ENCODE assay signal across 12 mouse cellular contexts in the genomic region with DNA sequence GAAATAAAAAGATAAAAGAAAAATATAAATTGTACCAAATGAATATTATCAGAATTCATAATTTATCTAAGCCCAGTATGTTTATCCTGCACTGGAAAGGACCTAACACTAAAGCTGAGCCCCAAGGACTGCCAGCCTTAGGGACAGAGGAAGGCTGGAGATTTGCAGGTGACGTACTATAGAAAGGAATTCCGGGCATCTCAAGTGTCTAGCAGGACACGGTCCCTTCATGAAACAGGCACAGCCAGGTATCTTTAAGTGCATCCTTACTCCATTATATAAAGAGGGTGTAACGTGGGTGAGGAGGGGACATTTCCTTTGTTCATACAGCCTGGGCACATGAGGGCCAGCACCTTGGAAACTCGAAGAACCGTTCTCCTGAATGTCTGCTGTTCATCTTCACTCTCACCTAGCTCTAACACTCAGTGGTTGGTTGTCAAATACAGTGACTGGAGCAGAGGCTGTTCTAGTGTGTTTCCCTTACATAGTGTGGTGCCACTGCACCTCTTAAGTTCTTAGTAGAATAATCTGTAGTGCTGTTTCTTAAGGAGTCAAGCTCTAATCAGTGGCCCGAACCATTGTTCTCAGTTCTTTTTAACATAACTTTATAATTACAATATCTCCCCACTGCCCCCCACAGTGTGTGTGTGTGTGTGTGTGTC.
DNase-seq lines count a peak whose midpoint lies in the region; ATAC-seq lines count a peak whose summit lies in the region.
"Had no signal": no experiment of that assay in that cellular context is flagged by ENCODE, and none has a peak within 500 bp of the region (broad histone marks: within the 10 kb centered on the region; RNA-seq: fewer than 3 reads in every experiment).

No protein-coding gene starts in this region.

- no peak overlapping the region for H3K4me3 ChIP-seq in heart, embryonic 16.5 days (ENCODE audit: low read length)
- H3K4me3 ChIP-seq in embryonic facial prominence, embryonic 11.5 days (ENCODE audit: low read depth, low read length): no peak overlapping the region
- H3K4me3 ChIP-seq in hindbrain, embryonic 16.5 days (ENCODE audit: low read length): no peak overlapping the region
- H3K4me3 ChIP-seq in kidney, embryonic 16.5 days (ENCODE audit: low read length): no peak overlapping the region
- H3K4me3 ChIP-seq: layer of hippocampus, adult 2 months had no signal

- ATAC-seq in heart, embryonic 16.5 days (replicated peaks; ENCODE audit: extremely low read depth, insufficient read depth, low FRiP score): peak; percentile 79
- ATAC-seq in embryonic facial prominence, embryonic 11.5 days (replicated peaks; ENCODE audit: insufficient number of reproducible peaks, low FRiP score, low TSS enrichment, low read depth): 0 out of 2 replicates have a peak, but pooled peaks have one; percentile 67
- peak; percentile 66 for ATAC-seq in hindbrain, embryonic 16.5 days
- no peak for ATAC-seq in kidney, embryonic 16.5 days (ENCODE audit: low FRiP score, low TSS enrichment)
- ATAC-seq: liver, postnatal 0 days had no signal

- no peaks in the 10 kb centered on the region for H3K36me3 ChIP-seq in heart, embryonic 16.5 days (ENCODE audit: control insufficient read depth, insufficient read depth)
- H3K36me3 ChIP-seq in embryonic facial prominence, embryonic 11.5 days (replicated peaks; ENCODE audit: control insufficient read depth, insufficient read depth, low read depth, low read length): no peaks in the 10 kb centered on the region
- H3K36me3 ChIP-seq in hindbrain, embryonic 16.5 days (ENCODE audit: control insufficient read depth, insufficient read depth, low read length): no peaks in the 10 kb centered on the region
- H3K36me3 ChIP-seq in kidney, embryonic 16.5 days (ENCODE audit: insufficient read depth, low read length): no peaks in the 10 kb centered on the region

- DNase-seq in heart, postnatal 25 days (ENCODE audit: low spot score): no peak
- DNase-seq in embryonic facial prominence, embryonic 11.5 days (ENCODE audit: low spot score): no peak
- peak; percentile 13 for DNase-seq in mesoderm, embryonic 11.5 days (ENCODE audit: low read depth, low spot score)
- DNase-seq in thymus, postnatal 14 days: no peak
- DNase-seq: cerebellum, adult 2 months; gastrocnemius, postnatal 10 days; kidney, adult 11 months; liver, postnatal 0 days had no signal

- WGBS in heart, embryonic 16.5 days: 25% methylated on average over 7 of the region's 7 CpGs
- 78% methylated on average over 7 of the region's 7 CpGs for WGBS in embryonic facial prominence, embryonic 11.5 days
- WGBS in hindbrain, embryonic 16.5 days: 77% methylated on average over 7 of the region's 7 CpGs
- WGBS in kidney, embryonic 16.5 days: 78% methylated on average over 7 of the region's 7 CpGs

- intact Hi-C loops in heart, postnatal 25 days (cut with DNase I): no loop called here

- no peaks in the 10 kb centered on the region for H3K27me3 ChIP-seq in heart, embryonic 16.5 days (ENCODE audit: control insufficient read depth, insufficient read depth, low read length)
- no peaks in the 10 kb centered on the region for H3K27me3 ChIP-seq in embryonic facial prominence, embryonic 11.5 days (ENCODE audit: control insufficient read depth, insufficient read depth, low read length)
- H3K27me3 ChIP-seq in hindbrain, embryonic 16.5 days (replicated peaks; ENCODE audit: control insufficient read depth, insufficient read depth, low read length): no peaks in the 10 kb centered on the region
- H3K27me3 ChIP-seq in kidney, embryonic 16.5 days (ENCODE audit: insufficient read depth, low read length): no peaks in the 10 kb centered on the region

- no peak overlapping the region for H3K27ac ChIP-seq in heart, embryonic 16.5 days (ENCODE audit: low read length)
- no peak overlapping the region for H3K27ac ChIP-seq in embryonic facial prominence, embryonic 11.5 days (replicated peaks; ENCODE audit: low read depth, low read length)
- H3K27ac ChIP-seq in hindbrain, embryonic 16.5 days (ENCODE audit: low read depth, low read length): no peak overlapping the region
- no peak overlapping the region for H3K27ac ChIP-seq in kidney, embryonic 16.5 days (ENCODE audit: low read length)
- H3K27ac ChIP-seq: layer of hippocampus, adult 2 months had no signal

- H3K9ac ChIP-seq in heart, embryonic 16.5 days (ENCODE audit: low read length): no peak overlapping the region
- H3K9ac ChIP-seq in embryonic facial prominence, embryonic 11.5 days (replicated peaks; ENCODE audit: low read length): no peak overlapping the region
- no peak overlapping the region for H3K9ac ChIP-seq in hindbrain, embryonic 16.5 days (ENCODE audit: low read depth, low read length)
- H3K9ac ChIP-seq in kidney, embryonic 16.5 days (replicated peaks; ENCODE audit: low read length): no peak overlapping the region
- H3K9ac ChIP-seq: liver, postnatal 0 days had no signal

- H3K4me1 ChIP-seq in heart, embryonic 16.5 days (ENCODE audit: control insufficient read depth, insufficient read depth, low read length): peaks cover 6% of the 10 kb centered on the region
- no peaks in the 10 kb centered on the region for H3K4me1 ChIP-seq in embryonic facial prominence, embryonic 11.5 days (ENCODE audit: control insufficient read depth, insufficient read depth, low read length)
- H3K4me1 ChIP-seq in hindbrain, embryonic 16.5 days (ENCODE audit: control insufficient read depth, insufficient read depth, low read depth, low read length): no peaks in the 10 kb centered on the region
- H3K4me1 ChIP-seq in kidney, embryonic 16.5 days (ENCODE audit: insufficient read depth, low read length): no peaks in the 10 kb centered on the region

- no peak overlapping the region for H3K4me2 ChIP-seq in heart, embryonic 16.5 days (ENCODE audit: low read depth, low read length)
- no peak overlapping the region for H3K4me2 ChIP-seq in embryonic facial prominence, embryonic 11.5 days (ENCODE audit: low read depth, low read length)
- no peak overlapping the region for H3K4me2 ChIP-seq in hindbrain, embryonic 16.5 days (ENCODE audit: low read length)
- no peak overlapping the region for H3K4me2 ChIP-seq in kidney, embryonic 16.5 days (replicated peaks; ENCODE audit: low read depth, low read length)

- no peaks in the 10 kb centered on the region for H3K9me3 ChIP-seq in heart, embryonic 16.5 days (replicated peaks; ENCODE audit: control insufficient read depth, low read length)
- no peaks in the 10 kb centered on the region for H3K9me3 ChIP-seq in embryonic facial prominence, embryonic 11.5 days (replicated peaks; ENCODE audit: control insufficient read depth, low read length)
- H3K9me3 ChIP-seq in hindbrain, embryonic 16.5 days (ENCODE audit: control insufficient read depth, low read length): no peaks in the 10 kb centered on the region
- no peaks in the 10 kb centered on the region for H3K9me3 ChIP-seq in kidney, embryonic 16.5 days (ENCODE audit: low read length)
